Mouse (Mus musculus): ENCODE data around the gene Tbc1d22b. TPM values are rescaled to one million over a fixed set of nuclear protein-coding genes. Genes with fewer than 3 reads are reported as not detected.

Gene Tbc1d22b
- polyA plus RNA-seq, 1 experiment from 2014 or later, result 17.7 TPM

GRCm38 (mm10) chr17:29545241-29545640 is 4.3 kb upstream of the Tbc1d22b start:
- no peak for ATAC-seq
- H3K4me3 ChIP-seq, result no peak overlapping the region
- no peaks in the 10 kb centered on the region for H3K9me3 ChIP-seq (replicated peaks)
- H3K36me3 ChIP-seq (ENCODE audit: poor library complexity, severe bottlenecking), result no peaks in the 10 kb centered on the region
- H3K4me1 ChIP-seq, result peaks cover 6% of the 10 kb centered on the region
- H3K27me3 ChIP-seq, result 0 out of 2 replicates have a peak, but pooled peaks cover 4% of the 10 kb centered on the region
- H3K27ac ChIP-seq, result no peak overlapping the region
- no peak overlapping the region for H3K4me2 ChIP-seq
- 90% methylated on average over 5 of the region's 5 CpGs for WGBS
- no peak overlapping the region for H3K9ac ChIP-seq

- no peaks in the 10 kb centered on the region for H3K36me3 ChIP-seq (ENCODE audit: poor library complexity, severe bottlenecking)
- 74% methylated on average over 3 of the region's 3 CpGs for WGBS
- H3K4me1 ChIP-seq, result peaks cover 20% of the 10 kb centered on the region
- 0 out of 2 replicates have a peak, but pooled peaks cover 4% of the 10 kb centered on the region for H3K27me3 ChIP-seq
- ATAC-seq, result no peak
- H3K9me3 ChIP-seq (replicated peaks), result no peaks in the 10 kb centered on the region
- no peak overlapping the region for H3K4me3 ChIP-seq
- H3K27ac ChIP-seq, result no peak overlapping the region
- H3K9ac ChIP-seq, result no peak overlapping the region
- H3K4me2 ChIP-seq, result no peak overlapping the region
These were observed 1.1 kb upstream of the Tbc1d22b start for GRCm38 (mm10) chr17:29548494-29548893.

GRCm38 (mm10) chr17:29548994-29549393 is 591 bp upstream of the Tbc1d22b start:
- Histone ChIP-seq H3K36me3 (ENCODE audit: poor library complexity, severe bottlenecking) (no peaks in the 10 kb centered on the region), H3K4me1 (peaks cover 20% of the 10 kb centered on the region), H3K27ac (no peak overlapping the region), H3K9me3 (replicated peaks) (no peaks in the 10 kb centered on the region), H3K4me3 (no peak overlapping the region), H3K27me3 (0 out of 2 replicates have a peak, but pooled peaks cover 4% of the 10 kb centered on the region), H3K4me2 (peak overlapping the region; percentile 98), H3K9ac (no peak overlapping the region)
- WGBS, result 54% methylated on average over 8 of the region's 8 CpGs
- peak; percentile 19; the same call in 1 of the 2 replicates for ATAC-seq

GRCm38 (mm10) chr17:29551019-29551418 is 1.4 kb downstream of the Tbc1d22b start:
- H3K27ac ChIP-seq, result no peak overlapping the region
- no peaks in the 10 kb centered on the region for H3K36me3 ChIP-seq (ENCODE audit: poor library complexity, severe bottlenecking)
- WGBS, result 61% methylated on average over 6 of the region's 6 CpGs
- 0 out of 2 replicates have a peak, but pooled peaks cover 4% of the 10 kb centered on the region for H3K27me3 ChIP-seq
- H3K4me3 ChIP-seq, result 0 out of 2 replicates have a peak overlapping the region, but pooled peaks have one; percentile 1
- H3K9ac ChIP-seq, result no peak overlapping the region
- no peak for ATAC-seq
- H3K4me1 ChIP-seq, result peaks cover 20% of the 10 kb centered on the region
- peak overlapping the region; percentile 98 for H3K4me2 ChIP-seq
- H3K9me3 ChIP-seq (replicated peaks), result no peaks in the 10 kb centered on the region

- H3K4me2 ChIP-seq, result no peak within 1 kb of the TSS; the same call in 1 of the 2 replicates
- no peak within 1 kb of the TSS for H3K9ac ChIP-seq
- WGBS, result 93% methylated on average over 5 of the region's 5 CpGs
- H3K36me3 ChIP-seq (ENCODE audit: poor library complexity, severe bottlenecking), result peaks cover 8% of the 10 kb centered on the region
- H3K4me1 ChIP-seq, result peaks cover 20% of the 10 kb centered on the region
- H3K27ac ChIP-seq, result no peak within 1 kb of the TSS
- no peak for ATAC-seq
- H3K4me3 ChIP-seq, result 0 out of 2 replicates have a peak within 1 kb of the TSS, but pooled peaks have one; percentile 1
- H3K9me3 ChIP-seq (replicated peaks), result no peaks in the 10 kb centered on the region
- H3K27me3 ChIP-seq, result no peaks in the 10 kb centered on the region
These were observed 2.7 kb downstream of the Tbc1d22b start, which contains the start of gene Tmem217 for GRCm38 (mm10) chr17:29552162-29552732. Gene Tmem217, minus strand, starts transcription at chr17:29552385.

GRCm38 (mm10) chr17:29554176-29554575 is 4.6 kb downstream of the Tbc1d22b start:
- Histone ChIP-seq H3K4me3 (no peak overlapping the region), H3K9ac (no peak overlapping the region), H3K36me3 (ENCODE audit: poor library complexity, severe bottlenecking) (peaks cover 11% of the 10 kb centered on the region), H3K9me3 (replicated peaks) (no peaks in the 10 kb centered on the region), H3K4me1 (peaks cover 20% of the 10 kb centered on the region), H3K4me2 (no peak overlapping the region), H3K27ac (no peak overlapping the region), H3K27me3 (no peaks in the 10 kb centered on the region)
- ATAC-seq, result no peak

GRCm38 (mm10) chr17:29556456-29556855 is 6.9 kb downstream of the Tbc1d22b start:
- Histone ChIP-seq H3K9ac (no peak overlapping the region), H3K4me1 (peaks cover 2% of the 10 kb centered on the region; the same call in 1 of the 2 replicates), H3K4me2 (no peak overlapping the region), H3K27me3 (no peaks in the 10 kb centered on the region), H3K36me3 (ENCODE audit: poor library complexity, severe bottlenecking) (peaks cover 22% of the 10 kb centered on the region), H3K27ac (no peak overlapping the region), H3K9me3 (replicated peaks) (no peaks in the 10 kb centered on the region), H3K4me3 (no peak overlapping the region)
- 93% methylated on average over 10 of the region's 10 CpGs for WGBS
- no peak for ATAC-seq

GRCm38 (mm10) chr17:29556893-29557292 is 7.3 kb downstream of the Tbc1d22b start:
- no peaks in the 10 kb centered on the region for H3K9me3 ChIP-seq (replicated peaks)
- WGBS, result 94% methylated on average over 7 of the region's 7 CpGs
- ATAC-seq, result no peak

GRCm38 (mm10) chr17:29558476-29558875 is 8.9 kb downstream of the Tbc1d22b start:
- Histone ChIP-seq H3K4me2 (no peak overlapping the region), H3K36me3 (ENCODE audit: poor library complexity, severe bottlenecking) (peaks cover 22% of the 10 kb centered on the region), H3K4me1 (no peaks in the 10 kb centered on the region), H3K27me3 (no peaks in the 10 kb centered on the region), H3K9ac (no peak overlapping the region), H3K27ac (no peak overlapping the region), H3K4me3 (no peak overlapping the region), H3K9me3 (replicated peaks) (no peaks in the 10 kb centered on the region)
- WGBS, result 92% methylated on average over 5 of the region's 5 CpGs
- ATAC-seq, result no peak

More at GRCm38 (mm10) chr17:29556893-29557292, 7.3 kb downstream of the Tbc1d22b start:
- Histone ChIP-seq H3K4me3 (no peak overlapping the region), H3K27me3 (no peaks in the 10 kb centered on the region), H3K27ac (no peak overlapping the region), H3K9ac (no peak overlapping the region), H3K4me1 (no peaks in the 10 kb centered on the region), H3K4me2 (no peak overlapping the region), H3K36me3 (ENCODE audit: poor library complexity, severe bottlenecking) (peaks cover 22% of the 10 kb centered on the region)

GRCm38 (mm10) chr17:29565521-29565920 is 15.9 kb downstream of the Tbc1d22b start:
- H3K27me3 ChIP-seq, result no peaks in the 10 kb centered on the region
- over 99% methylated on average over 5 of the region's 5 CpGs for WGBS
- H3K4me3 ChIP-seq, result no peak overlapping the region
- no peak for ATAC-seq
- peaks cover 49% of the 10 kb centered on the region for H3K36me3 ChIP-seq (ENCODE audit: poor library complexity, severe bottlenecking)
- no peak overlapping the region for H3K9ac ChIP-seq
- no peaks in the 10 kb centered on the region for H3K9me3 ChIP-seq (replicated peaks)
- H3K4me1 ChIP-seq, result no peaks in the 10 kb centered on the region
- no peak overlapping the region for H3K4me2 ChIP-seq
- H3K27ac ChIP-seq, result no peak overlapping the region

- ATAC-seq, result no peak
- Histone ChIP-seq H3K9me3 (replicated peaks) (no peaks in the 10 kb centered on the region), H3K36me3 (ENCODE audit: poor library complexity, severe bottlenecking) (peaks cover 78% of the 10 kb centered on the region)
These were observed 18.9 kb downstream of the Tbc1d22b start for GRCm38 (mm10) chr17:29568435-29568834.

GRCm38 (mm10) chr17:29569831-29570230 is 20.2 kb downstream of the Tbc1d22b start:
- no peak overlapping the region for H3K27ac ChIP-seq
- H3K4me3 ChIP-seq, result no peak overlapping the region
- no peaks in the 10 kb centered on the region for H3K27me3 ChIP-seq
- no peaks in the 10 kb centered on the region for H3K4me1 ChIP-seq
- H3K4me2 ChIP-seq, result no peak overlapping the region
- no peak for ATAC-seq
- no peak overlapping the region for H3K9ac ChIP-seq
- 86% methylated on average over 6 of the region's 6 CpGs for WGBS
- peaks cover 81% of the 10 kb centered on the region for H3K36me3 ChIP-seq (ENCODE audit: poor library complexity, severe bottlenecking)
- H3K9me3 ChIP-seq (replicated peaks), result no peaks in the 10 kb centered on the region

More at GRCm38 (mm10) chr17:29568435-29568834, 18.9 kb downstream of the Tbc1d22b start:
- Histone ChIP-seq H3K4me2 (no peak overlapping the region), H3K4me3 (no peak overlapping the region), H3K27me3 (no peaks in the 10 kb centered on the region), H3K27ac (no peak overlapping the region), H3K9ac (no peak overlapping the region), H3K4me1 (no peaks in the 10 kb centered on the region)
- WGBS, result 96% methylated on average over 15 of the region's 15 CpGs
